Mouse (Mus musculus) hindbrain, embryonic 15.5 days (tissue): ENCODE measurements around the gene Tulp2. TPM values are rescaled to one million over a fixed set of nuclear protein-coding genes. Genes with fewer than 3 reads are reported as not detected.
A peak's percentile ranks its signal among the peaks of the same experiment; 100 is the strongest.

Experiments
- ATAC-seq: fragments of 200-750 bp; cut with Nextera tagmentation; 2 replicates; pipeline ENCODE4 v1.8.0; 2017; ENCODE audit warnings: low read depth, moderate number of reproducible peaks, moderate TSS enrichment; ENCODE audit not compliant: low FRiP score
- H3K27ac ChIP-seq: fragments of 300-500 bp; sonication (generic); replicated peaks from 2 replicates; pipeline ENCODE4 v1.5.1; 2015; ENCODE audit warnings: mild to moderate bottlenecking, inconsistent platforms
- H3K27me3 ChIP-seq: fragments of 300-500 bp; sonication (generic); 2 replicates; pipeline ENCODE4 v1.6.1; 2015; ENCODE audit warnings: control low read depth, inconsistent platforms
- H3K36me3 ChIP-seq: fragments of 300-500 bp; sonication (generic); 2 replicates; pipeline ENCODE4 v1.6.1; 2015; ENCODE audit warnings: control low read depth, inconsistent platforms
- H3K4me1 ChIP-seq: fragments of 300-500 bp; sonication (generic); replicated peaks from 2 replicates; pipeline ENCODE4 v1.6.1; 2015; ENCODE audit warnings: control low read depth, inconsistent platforms
- H3K4me2 ChIP-seq: fragments of 300-500 bp; sonication (generic); 2 replicates; pipeline ENCODE4 v1.6.1; 2015; ENCODE audit warnings: moderate library complexity, mild to moderate bottlenecking, inconsistent platforms
- H3K4me3 ChIP-seq: fragments of 300-500 bp; sonication (generic); 2 replicates; pipeline ENCODE4 v1.5.1; 2015; ENCODE audit warnings: mild to moderate bottlenecking, inconsistent platforms
- H3K9ac ChIP-seq: fragments of 300-500 bp; sonication (generic); 2 replicates; pipeline ENCODE4 v1.6.1; 2015; ENCODE audit warnings: inconsistent platforms
- H3K9me3 ChIP-seq: fragments of 300-500 bp; sonication (generic); 2 replicates; pipeline ENCODE4 v1.6.1; 2016; ENCODE audit warnings: control low read depth, inconsistent platforms
- WGBS: fragments of 180-500 bp; shearing (Covaris S2); methylation state at CpG from one replicate; pipeline ENCODE4 v1.1.7; 2015; 5-methylcytosine and 5-hydroxymethylcytosine counted together
- polyA plus RNA-seq: library from polyadenylated mRNA; unstranded; fragments of >200 nt; fragmentation: Nextera tagmentation; extraction: Ambion mirVana; gene quantifications from 2 replicates; pipeline ENCODE4 v1.2.1, GENCODE M21; 2015

The Tulp2 gene
- polyA plus RNA-seq, 1 experiment from 2014 or later, result 0.13 TPM

GRCm38 (mm10) chr7:45491264-45491663 lies 9.6 kb downstream of the Tulp2 start:
- H3K4me1 ChIP-seq, result peaks cover 28% of the 10 kb centered on the region
- 22% methylated on average over 3 of the region's 3 CpGs for WGBS
- H3K27ac ChIP-seq, result peak overlapping the region; percentile 45; the same call in 1 of the 2 replicates
- H3K36me3 ChIP-seq, result peaks cover 35% of the 10 kb centered on the region
- no peaks in the 10 kb centered on the region for H3K9me3 ChIP-seq
- H3K4me2 ChIP-seq, result no peak overlapping the region
- no peak overlapping the region for H3K9ac ChIP-seq
- no peak for ATAC-seq
- no peaks in the 10 kb centered on the region for H3K27me3 ChIP-seq
- no peak overlapping the region for H3K4me3 ChIP-seq

- Histone ChIP-seq H3K4me1 (peaks cover 28% of the 10 kb centered on the region), H3K36me3 (peaks cover 45% of the 10 kb centered on the region), H3K27me3 (no peaks in the 10 kb centered on the region), H3K4me3 (no peak overlapping the region), H3K4me2 (no peak overlapping the region), H3K27ac (no peak overlapping the region), H3K9me3 (no peaks in the 10 kb centered on the region), H3K9ac (no peak overlapping the region)
- no peak for ATAC-seq
- WGBS, result 94% methylated on average over 8 of the region's 8 CpGs
Observed at GRCm38 (mm10) chr7:45492225-45492844, 10.7 kb downstream of the Tulp2 start.

DNA sequence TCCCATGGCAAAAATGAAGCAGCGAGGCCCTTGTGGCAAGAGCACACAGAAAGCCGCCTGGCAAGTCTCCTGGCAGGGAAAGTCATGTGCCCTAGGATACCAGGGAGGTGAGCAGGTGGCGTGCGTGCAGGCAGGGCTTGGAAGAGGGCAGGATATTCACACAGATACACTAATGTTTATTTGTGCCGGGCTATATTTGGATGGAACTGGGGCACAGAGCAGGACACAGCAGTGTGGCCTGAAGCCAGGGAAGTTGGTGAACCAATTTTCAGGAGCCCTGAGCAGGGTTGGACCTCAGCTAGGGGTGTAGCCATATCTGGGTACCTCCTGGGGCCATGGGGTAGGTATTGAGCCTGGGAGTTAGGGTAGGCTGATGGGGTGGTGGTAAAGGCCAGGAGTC lies 11.3 kb downstream of the Tulp2 start:
- WGBS, result 96% methylated on average over 5 of the region's 5 CpGs
- Histone ChIP-seq H3K27ac (no peak overlapping the region), H3K9ac (no peak overlapping the region), H3K4me2 (no peak overlapping the region), H3K27me3 (no peaks in the 10 kb centered on the region), H3K9me3 (no peaks in the 10 kb centered on the region), H3K36me3 (peaks cover 45% of the 10 kb centered on the region), H3K4me1 (peaks cover 25% of the 10 kb centered on the region), H3K4me3 (no peak overlapping the region)
- ATAC-seq, result no peak

- no peak overlapping the region for H3K9ac ChIP-seq
- peaks cover 50% of the 10 kb centered on the region for H3K36me3 ChIP-seq
Observed at GRCm38 (mm10) chr7:45494548-45494947, 12.9 kb downstream of the Tulp2 start.

GRCm38 (mm10) chr7:45498427-45498826 lies 16.8 kb downstream of the Tulp2 start:
- peaks cover 57% of the 10 kb centered on the region for H3K36me3 ChIP-seq
- no peak overlapping the region for H3K4me3 ChIP-seq
- H3K9ac ChIP-seq, result no peak overlapping the region
- H3K27me3 ChIP-seq, result no peaks in the 10 kb centered on the region
- ATAC-seq, result no peak
- 93% methylated on average over 6 of the region's 6 CpGs for WGBS
- no peak overlapping the region for H3K4me2 ChIP-seq
- H3K27ac ChIP-seq, result no peak overlapping the region
- no peaks in the 10 kb centered on the region for H3K4me1 ChIP-seq
- H3K9me3 ChIP-seq, result no peaks in the 10 kb centered on the region

More at GRCm38 (mm10) chr7:45494548-45494947, 12.9 kb downstream of the Tulp2 start:
- Histone ChIP-seq H3K9me3 (no peaks in the 10 kb centered on the region), H3K4me2 (no peak overlapping the region), H3K27me3 (no peaks in the 10 kb centered on the region), H3K4me1 (peaks cover 10% of the 10 kb centered on the region; the same call in 1 of the 2 replicates), H3K4me3 (no peak overlapping the region), H3K27ac (no peak overlapping the region)
- 86% methylated on average over 9 of the region's 9 CpGs for WGBS
- ATAC-seq, result no peak

DNA sequence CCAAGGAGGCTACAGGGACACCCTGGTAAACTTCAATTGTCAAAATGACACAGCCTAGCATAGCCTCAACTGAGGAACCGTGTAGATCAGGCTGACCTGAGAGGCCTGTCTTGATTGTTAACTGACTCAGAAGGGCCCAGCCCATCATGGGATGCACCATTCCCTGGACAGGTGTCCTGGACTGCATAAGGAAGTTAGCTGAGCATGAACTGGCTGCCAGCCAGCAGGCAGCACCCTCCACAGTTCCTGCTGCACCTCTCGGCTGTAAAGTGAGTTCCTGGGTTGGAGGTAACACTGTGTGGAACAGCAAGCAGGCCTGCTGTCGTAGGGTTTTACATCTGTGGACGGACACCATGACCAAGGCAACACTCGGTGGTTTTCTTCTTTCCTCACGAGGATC lies 25.9 kb downstream of the Tulp2 start:
- H3K9me3 ChIP-seq, result no peaks in the 10 kb centered on the region
- no peak overlapping the region for H3K9ac ChIP-seq
- no peak overlapping the region for H3K4me2 ChIP-seq
- H3K4me3 ChIP-seq, result no peak overlapping the region
- peaks cover 16% of the 10 kb centered on the region for H3K4me1 ChIP-seq
- WGBS, result 93% methylated on average over 6 of the region's 6 CpGs
- no peaks in the 10 kb centered on the region for H3K27me3 ChIP-seq
- no peak overlapping the region for H3K27ac ChIP-seq
- no peak for ATAC-seq
- H3K36me3 ChIP-seq, result peaks cover 12% of the 10 kb centered on the region; the same call in 1 of the 2 replicates

DNA sequence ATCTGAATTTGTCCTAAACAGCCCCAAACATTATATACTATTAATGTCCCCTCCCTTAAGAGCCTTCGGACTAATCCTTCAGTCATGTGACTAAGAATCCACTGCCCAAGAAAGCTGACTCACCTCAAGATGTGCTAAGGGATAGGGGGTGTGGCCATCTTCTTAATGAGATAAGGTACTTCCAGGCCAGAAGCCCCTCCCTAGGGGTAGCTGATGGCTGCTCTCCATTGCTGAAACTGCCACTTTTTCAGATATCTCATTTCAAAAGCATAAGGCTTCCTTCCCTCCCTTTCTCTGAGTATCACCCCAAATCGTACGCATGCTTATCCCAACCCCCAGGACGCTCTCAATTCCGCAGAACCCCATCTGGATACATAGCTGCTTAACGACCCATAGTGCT lies 26.9 kb downstream of the Tulp2 start:
- Histone ChIP-seq H3K36me3 (peaks cover 12% of the 10 kb centered on the region; the same call in 1 of the 2 replicates), H3K27ac (no peak overlapping the region), H3K9me3 (no peaks in the 10 kb centered on the region), H3K9ac (peak overlapping the region; percentile 71; the same call in 1 of the 2 replicates), H3K4me3 (no peak overlapping the region), H3K27me3 (no peaks in the 10 kb centered on the region), H3K4me2 (peak overlapping the region; percentile 86), H3K4me1 (peaks cover 16% of the 10 kb centered on the region)
- 85% methylated on average over 6 of the region's 6 CpGs for WGBS
- ATAC-seq, result no peak

GRCm38 (mm10) chr7:45509181-45509882 lies 27.7 kb downstream of the Tulp2 start:
- H3K4me3 ChIP-seq, result peak overlapping the region; percentile 63
- WGBS, result 39% methylated on average over 19 of the region's 19 CpGs
- peak overlapping the region; percentile 71 for H3K9ac ChIP-seq
- ATAC-seq, result peak; percentile 17; the same call in 1 of the 2 replicates
- peaks cover 12% of the 10 kb centered on the region; the same call in 1 of the 2 replicates for H3K36me3 ChIP-seq
- H3K27me3 ChIP-seq, result no peaks in the 10 kb centered on the region
- peak overlapping the region; percentile 85 for H3K27ac ChIP-seq
- H3K9me3 ChIP-seq, result no peaks in the 10 kb centered on the region
- peaks cover 16% of the 10 kb centered on the region for H3K4me1 ChIP-seq
- H3K4me2 ChIP-seq, result peak overlapping the region; percentile 86

GRCm38 (mm10) chr7:45509912-45510787 lies 28.5 kb downstream of the Tulp2 start, which contains the start of gene Nucb1:
TSS of gene Nucb1 (minus strand) at chr7:45510406.
- peak within 1 kb of the TSS; percentile 85 for H3K27ac ChIP-seq
- peak within 1 kb of the TSS; percentile 86 for H3K4me2 ChIP-seq
- no peaks in the 10 kb centered on the region for H3K27me3 ChIP-seq
- under 1% methylated on average over 44 of the region's 44 CpGs for WGBS
- peak within 1 kb of the TSS; percentile 71 for H3K9ac ChIP-seq
- H3K9me3 ChIP-seq, result no peaks in the 10 kb centered on the region
- peaks cover 16% of the 10 kb centered on the region for H3K4me1 ChIP-seq
- ATAC-seq, result peak; percentile 94
- H3K4me3 ChIP-seq, result peak within 1 kb of the TSS; percentile 63
- H3K36me3 ChIP-seq, result peaks cover 12% of the 10 kb centered on the region; the same call in 1 of the 2 replicates

- WGBS, result 87% methylated on average over 7 of the region's 7 CpGs
- Histone ChIP-seq H3K4me2 (no peak overlapping the region), H3K9me3 (no peaks in the 10 kb centered on the region), H3K4me1 (peaks cover 4% of the 10 kb centered on the region), H3K36me3 (no peaks in the 10 kb centered on the region), H3K27ac (no peak overlapping the region), H3K27me3 (no peaks in the 10 kb centered on the region), H3K9ac (no peak overlapping the region), H3K4me3 (no peak overlapping the region)
- ATAC-seq, result no peak
Observed at GRCm38 (mm10) chr7:45514411-45514810, 32.7 kb downstream of the Tulp2 start.

- no peak for ATAC-seq
Observed at GRCm38 (mm10) chr7:45515436-45515835, 33.8 kb downstream of the Tulp2 start.

More at GRCm38 (mm10) chr7:45515436-45515835, 33.8 kb downstream of the Tulp2 start:
- Histone ChIP-seq H3K27ac (no peak overlapping the region), H3K4me1 (no peaks in the 10 kb centered on the region), H3K4me2 (0 out of 2 replicates have a peak overlapping the region, but pooled peaks have one; percentile 6), H3K27me3 (no peaks in the 10 kb centered on the region), H3K4me3 (no peak overlapping the region), H3K9ac (no peak overlapping the region), H3K9me3 (no peaks in the 10 kb centered on the region), H3K36me3 (no peaks in the 10 kb centered on the region)
- 33% methylated on average over 16 of the region's 16 CpGs for WGBS
